Mouse (Mus musculus): ENCODE measurements around the gene Ttf1.

Ttf1 gene

GRCm38 (mm10) chr2:29130118-29130899, 70.2 kb downstream of the Ttf1 start:
- no peak for DNase-seq

- DNase-seq = no peak
Measured at GRCm38 (mm10) chr2:29135161-29135560, 75.1 kb downstream of the Ttf1 start.

Data from cerebellum, adult 11 months (tissue).